Mouse (Mus musculus) kidney, adult 2 months (tissue): ENCODE results near the gene Gm8994.

ENCODE experiments used
- CTCF ChIP-seq: fragments of 200-500 bp; conservative IDR thresholded peaks from 2 replicates; pipeline ENCODE4 v1.5.1; 2011; ENCODE audit warnings: low read depth, mild to moderate bottlenecking, control low read depth, low read length, moderate library complexity, mixed read lengths; ENCODE audit not compliant: insufficient read depth, insufficient read length
- POLR2A ChIP-seq: fragments of 200-500 bp; IDR thresholded peaks from one replicate; pipeline ENCODE4 v1.6.1; 2011; ENCODE audit warnings: low read depth, low read length, control low read depth

DNA sequence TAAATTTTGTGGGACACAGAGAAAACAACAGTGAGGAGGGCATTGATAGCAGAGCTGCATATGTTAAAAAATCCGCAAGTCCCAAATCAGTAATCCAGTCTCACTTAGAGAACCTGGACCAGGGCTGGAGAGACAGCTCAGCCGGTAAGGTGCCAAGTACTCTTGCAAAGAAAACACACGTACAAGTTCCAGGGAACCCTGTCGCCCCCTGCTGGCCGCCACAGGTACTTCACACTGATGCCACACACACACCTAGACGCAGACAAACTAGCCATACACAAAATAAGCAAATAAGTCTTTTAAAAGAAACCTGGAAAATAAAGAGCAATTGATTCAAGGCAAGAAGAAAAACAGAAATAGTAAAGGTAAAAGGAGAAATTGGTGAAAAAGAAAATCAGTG, 33.6 kb upstream of the Gm8994 start:
- TF ChIP-seq CTCF (0 out of 2 replicates have a peak, but pooled peaks have one; percentile 23), POLR2A (no peak)
